Mouse (Mus musculus) intestine, embryonic 14.5 days (tissue): ENCODE results near the gene Bbip1. TPM values are rescaled to one million over a fixed set of nuclear protein-coding genes. Genes with fewer than 3 reads are reported as not detected.

Experiments
- ATAC-seq: fragments of 200-750 bp; cut with Nextera tagmentation; replicated peaks from 2 replicates; pipeline ENCODE4 v1.8.0; 2017; ENCODE audit warnings: low read depth, moderate number of reproducible peaks, moderate TSS enrichment, moderate library complexity; ENCODE audit not compliant: low FRiP score, low TSS enrichment
- DNase-seq: peaks from one replicate; pipeline ENCODE4 v3.0.0-alpha.2; 2018; ENCODE audit warnings: low spot score
- H3K27ac ChIP-seq: fragments of 300-500 bp; sonication (generic); 2 replicates; pipeline ENCODE4 v1.5.1; 2014; ENCODE audit warnings: low read depth, mild to moderate bottlenecking, control low read depth
- H3K27me3 ChIP-seq: fragments of 300-500 bp; sonication (generic); replicated peaks from 2 replicates; pipeline ENCODE4 v1.6.1; 2014; ENCODE audit warnings: low read length, control low read depth; ENCODE audit not compliant: control insufficient read depth, insufficient read depth
- H3K36me3 ChIP-seq: fragments of 300-500 bp; sonication (generic); 2 replicates; pipeline ENCODE4 v1.6.1; 2014; ENCODE audit warnings: low read length, control low read depth; ENCODE audit not compliant: control insufficient read depth, insufficient read depth
- H3K4me1 ChIP-seq: fragments of 300-500 bp; sonication (generic); replicated peaks from 2 replicates; pipeline ENCODE4 v1.6.1; 2014; ENCODE audit warnings: low read length, control low read depth, mixed read lengths; ENCODE audit not compliant: control insufficient read depth, insufficient read depth
- H3K4me2 ChIP-seq: fragments of 300-500 bp; sonication (generic); 2 replicates; pipeline ENCODE4 v1.6.1; 2014; ENCODE audit warnings: low read length
- H3K4me3 ChIP-seq: fragments of 300-500 bp; sonication (generic); 2 replicates; pipeline ENCODE4 v1.5.1; 2014; ENCODE audit warnings: low read depth, low read length, control low read depth, mixed read lengths
- H3K9ac ChIP-seq: fragments of 300-500 bp; sonication (generic); 2 replicates; pipeline ENCODE4 v1.6.1; 2014; ENCODE audit warnings: mild to moderate bottlenecking, low read length
- H3K9me3 ChIP-seq: fragments of 300-500 bp; sonication (generic); 2 replicates; pipeline ENCODE4 v1.6.1; 2016; ENCODE audit warnings: low read length, control low read depth; ENCODE audit not compliant: control insufficient read depth
- WGBS: fragments of 180-500 bp; shearing (Covaris S2); extraction: QIAGEN DNeasy Blood & Tissue Kit; methylation state at CpG from one replicate; pipeline ENCODE4 v1.1.7; 2014; 5-methylcytosine and 5-hydroxymethylcytosine counted together
- polyA plus RNA-seq: library from polyadenylated mRNA; unstranded; fragments of >200 nt; fragmentation: Nextera tagmentation; extraction: Ambion mirVana; gene quantifications from 2 replicates; pipeline ENCODE4 v1.2.1, GENCODE M21; 2014

The Bbip1 gene
- polyA plus RNA-seq, result 89.9 and 91.4 TPM in 2 replicates

GRCm38 (mm10) chr19:53943802-53944785 lies at the start of gene Bbip1, which contains the start of gene Shoc2:
Bbip1 (minus strand) TSS chr19:53944627.
Shoc2 (plus strand) TSS chr19:53944306.
- Histone ChIP-seq H3K4me2 (peak within 1 kb of the TSS; percentile 60), H3K27me3 (no peaks in the 10 kb centered on the region), H3K4me3 (peak within 1 kb of the TSS; percentile 74), H3K4me1 (peaks cover 19% of the 10 kb centered on the region; the same call in 1 of the 2 replicates), H3K9me3 (no peaks in the 10 kb centered on the region), H3K36me3 (peaks cover 5% of the 10 kb centered on the region; the same call in 1 of the 2 replicates), H3K9ac (peak within 1 kb of the TSS; percentile 92), H3K27ac (peak within 1 kb of the TSS; percentile 97)
- DNase-seq, result peak; percentile 98
- peak; percentile 92 for ATAC-seq
- WGBS, result under 1% methylated on average over 59 of the region's 62 CpGs

- no peaks in the 10 kb centered on the region for H3K9me3 ChIP-seq
- DNase-seq (no peak), ATAC-seq (no peak)
- H3K4me3 ChIP-seq, result no peak overlapping the region
- H3K9ac ChIP-seq, result no peak overlapping the region
- WGBS, result 86% methylated on average over 3 of the region's 3 CpGs
- no peaks in the 10 kb centered on the region for H3K27me3 ChIP-seq
- H3K4me2 ChIP-seq, result no peak overlapping the region
- H3K27ac ChIP-seq, result no peak overlapping the region
- H3K4me1 ChIP-seq, result no peaks in the 10 kb centered on the region
- H3K36me3 ChIP-seq, result peaks cover 9% of the 10 kb centered on the region; the same call in 1 of the 2 replicates
Measured at GRCm38 (mm10) chr19:53993860-53994259, 49.4 kb upstream of the Bbip1 start.

GRCm38 (mm10) chr19:53990538-53990937 lies 46.1 kb upstream of the Bbip1 start:
- Histone ChIP-seq H3K4me1 (no peaks in the 10 kb centered on the region), H3K27ac (no peak overlapping the region), H3K4me2 (no peak overlapping the region), H3K27me3 (no peaks in the 10 kb centered on the region), H3K9ac (no peak overlapping the region), H3K36me3 (peaks cover 22% of the 10 kb centered on the region), H3K4me3 (no peak overlapping the region), H3K9me3 (no peaks in the 10 kb centered on the region)
- whole genome bisulfite sequencing, result 89% methylated on average over 2 of the region's 2 CpGs
- no peak for DNase-seq
- ATAC-seq, result no peak

DNA sequence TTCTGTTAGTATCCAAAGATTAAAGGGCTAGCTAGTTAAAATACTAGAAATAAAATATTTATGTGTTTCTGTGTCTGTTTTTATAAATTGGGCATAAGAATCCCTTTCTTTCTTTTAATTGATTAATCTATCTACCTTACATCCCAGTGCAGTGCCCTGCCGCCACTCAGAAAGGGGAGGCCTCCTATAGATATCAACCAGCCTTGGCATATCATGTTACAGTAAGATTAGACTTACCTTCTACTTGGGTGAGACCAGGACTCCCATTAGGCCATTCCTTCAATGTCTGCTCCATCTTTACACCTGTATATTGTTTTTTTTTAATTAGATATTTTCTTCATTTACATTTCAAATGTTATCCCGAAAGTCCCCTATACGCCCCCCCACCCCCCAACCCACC lies 40.2 kb upstream of the Bbip1 start:
- no peak for ATAC-seq
- Histone ChIP-seq H3K4me2 (no peak overlapping the region), H3K36me3 (peaks cover 17% of the 10 kb centered on the region), H3K4me3 (no peak overlapping the region), H3K4me1 (no peaks in the 10 kb centered on the region), H3K9ac (no peak overlapping the region), H3K27ac (no peak overlapping the region), H3K27me3 (no peaks in the 10 kb centered on the region), H3K9me3 (no peaks in the 10 kb centered on the region)
- 95% methylated on average over 3 of the region's 3 CpGs for WGBS
- no peak for DNase-seq

- ATAC-seq (no peak), DNase-seq (no peak)
- H3K4me1 ChIP-seq, result no peaks in the 10 kb centered on the region
- no peak overlapping the region for H3K27ac ChIP-seq
- no peak overlapping the region for H3K4me2 ChIP-seq
- no peak overlapping the region for H3K4me3 ChIP-seq
- 94% methylated on average over 1 of the region's 1 CpGs for WGBS
- H3K27me3 ChIP-seq, result no peaks in the 10 kb centered on the region
- H3K9me3 ChIP-seq, result no peaks in the 10 kb centered on the region
- peaks cover 11% of the 10 kb centered on the region for H3K36me3 ChIP-seq
- no peak overlapping the region for H3K9ac ChIP-seq
Measured at GRCm38 (mm10) chr19:53983336-53983735, 38.9 kb upstream of the Bbip1 start.

GRCm38 (mm10) chr19:53982041-53982440 lies 37.6 kb upstream of the Bbip1 start:
- H3K4me2 ChIP-seq, result no peak overlapping the region
- H3K9me3 ChIP-seq, result no peaks in the 10 kb centered on the region
- H3K4me1 ChIP-seq, result no peaks in the 10 kb centered on the region
- DNase-seq (no peak), ATAC-seq (no peak)
- no peaks in the 10 kb centered on the region for H3K27me3 ChIP-seq
- H3K4me3 ChIP-seq, result no peak overlapping the region
- no peak overlapping the region for H3K9ac ChIP-seq
- H3K36me3 ChIP-seq, result no peaks in the 10 kb centered on the region
- no peak overlapping the region for H3K27ac ChIP-seq
- 50% methylated on average over 3 of the region's 3 CpGs for WGBS

GRCm38 (mm10) chr19:53973656-53974055 lies 29.2 kb upstream of the Bbip1 start:
- 69% methylated on average over 1 of the region's 1 CpGs for WGBS
- DNase-seq (no peak), ATAC-seq (no peak)
- no peak overlapping the region for H3K4me3 ChIP-seq
- no peak overlapping the region for H3K4me2 ChIP-seq
- H3K27ac ChIP-seq, result no peak overlapping the region
- no peaks in the 10 kb centered on the region for H3K36me3 ChIP-seq
- H3K9me3 ChIP-seq, result no peaks in the 10 kb centered on the region
- no peak overlapping the region for H3K9ac ChIP-seq
- no peaks in the 10 kb centered on the region for H3K27me3 ChIP-seq
- no peaks in the 10 kb centered on the region for H3K4me1 ChIP-seq

- no peaks in the 10 kb centered on the region for H3K4me1 ChIP-seq
- H3K27me3 ChIP-seq, result no peaks in the 10 kb centered on the region
- no peak for ATAC-seq
- H3K9me3 ChIP-seq, result no peaks in the 10 kb centered on the region
- no peak overlapping the region for H3K9ac ChIP-seq
- no peak for DNase-seq
- H3K4me3 ChIP-seq, result no peak overlapping the region
- H3K36me3 ChIP-seq, result no peaks in the 10 kb centered on the region
- WGBS, result 80% methylated on average over 7 of the region's 7 CpGs
- no peak overlapping the region for H3K4me2 ChIP-seq
- no peak overlapping the region for H3K27ac ChIP-seq
Measured at GRCm38 (mm10) chr19:53971938-53972337, 27.5 kb upstream of the Bbip1 start.
